Mouse (Mus musculus): ENCODE measurements at regions not wholly inside any gene's neighbourhood (a gene's known extent, or its start where the extent isn't known, plus 50 kb on each side); places are given as distances from the start of the nearest gene placed in this dataset.

- no peak for DNase-seq
These were observed 227.3 kb upstream of the N4bp1 start for GRCm38 (mm10) chr8:87112355-87112754.

- no peak for DNase-seq
These were observed 220.0 kb upstream of the N4bp1 start for GRCm38 (mm10) chr8:87105106-87105505.

GRCm38 (mm10) chr8:87095211-87095610, 210.2 kb upstream of the N4bp1 start:
- DNase-seq: no peak

- no peak for DNase-seq
These were observed 209.6 kb upstream of the N4bp1 start for GRCm38 (mm10) chr8:87094685-87095084.

- no peak for DNase-seq
These were observed 208.7 kb upstream of the N4bp1 start for GRCm38 (mm10) chr8:87093716-87094115.

GRCm38 (mm10) chr8:87093081-87093480, 208.0 kb upstream of the N4bp1 start:
- no peak for DNase-seq

- peak; percentile 59 to 66 for DNase-seq
These were observed 202.5 kb upstream of the N4bp1 start for GRCm38 (mm10) chr8:87087451-87088095.

GRCm38 (mm10) chr8:87078260-87078659, 193.2 kb upstream of the N4bp1 start:
- no peak for DNase-seq

- no peak for DNase-seq
These were observed 190.9 kb upstream of the N4bp1 start for GRCm38 (mm10) chr8:87075921-87076320.

GRCm38 (mm10) chr8:87071224-87071623, 186.2 kb upstream of the N4bp1 start:
- DNase-seq: no peak

- DNase-seq: no peak
These were observed 182.0 kb upstream of the N4bp1 start for GRCm38 (mm10) chr8:87067106-87067505.

GRCm38 (mm10) chr8:87064768-87065167, 179.7 kb upstream of the N4bp1 start:
- DNase-seq: no peak

GRCm38 (mm10) chr8:87064250-87064747, 179.2 kb upstream of the N4bp1 start:
- DNase-seq: peak; percentile 33 to 46

GRCm38 (mm10) chr8:87063588-87063987, 178.5 kb upstream of the N4bp1 start:
- DNase-seq: no peak

- peak; percentile 67 to 74 for DNase-seq
These were observed 164.7 kb upstream of the N4bp1 start for GRCm38 (mm10) chr8:87049746-87050145.

GRCm38 (mm10) chr8:87049196-87049595, 164.1 kb upstream of the N4bp1 start:
- no peak for DNase-seq

GRCm38 (mm10) chr8:87046590-87046989, 161.5 kb upstream of the N4bp1 start:
- no peak for DNase-seq

- DNase-seq: no peak
These were observed 158.0 kb upstream of the N4bp1 start for GRCm38 (mm10) chr8:87043016-87043415.

- DNase-seq: peak; percentile 44 to 62
These were observed 152.7 kb upstream of the N4bp1 start for GRCm38 (mm10) chr8:87037620-87038380.

- DNase-seq: no peak
These were observed 150.9 kb upstream of the N4bp1 start for GRCm38 (mm10) chr8:87035996-87036395.

- DNase-seq: no peak
These were observed 143.1 kb upstream of the N4bp1 start for GRCm38 (mm10) chr8:87028171-87028570.

- DNase-seq: no peak
These were observed 140.9 kb upstream of the N4bp1 start for GRCm38 (mm10) chr8:87025946-87026345.

GRCm38 (mm10) chr8:87019795-87020194, 134.7 kb upstream of the N4bp1 start:
- no peak for DNase-seq

- no peak for DNase-seq
These were observed 90.5 kb upstream of the N4bp1 start for GRCm38 (mm10) chr8:86975546-86975945.
